Mouse (Mus musculus) G1E (cell line): ENCODE results near the gene Cadps.

Source experiments
- CTCF ChIP-seq: IDR thresholded peaks from 2 replicates; pipeline ENCODE4 v1.5.1; 2012; ENCODE audit warnings: low read depth, low read length, inconsistent platforms, mixed read lengths
- GATA1 ChIP-seq: IDR thresholded peaks from 2 replicates; pipeline ENCODE4 v1.6.1; 2012; ENCODE audit warnings: borderline replicate concordance, low read length, inconsistent platforms, mixed read lengths
- POLR2AphosphoS5 ChIP-seq: IDR thresholded peaks from 2 replicates; pipeline ENCODE4 v1.6.1; 2012; ENCODE audit warnings: low read depth, low read length, inconsistent platforms; ENCODE audit not compliant: insufficient replicate concordance
- TAL1 ChIP-seq: conservative IDR thresholded peaks from 2 replicates; pipeline ENCODE4 v1.6.1; 2012; ENCODE audit warnings: low read depth, low read length, inconsistent platforms, mixed read lengths

GRCm38 (mm10) chr14:12333622-12334021 lies 489.3 kb downstream of the Cadps start:
- TF ChIP-seq CTCF (no peak), GATA1 (no peak), POLR2AphosphoS5 (no peak), TAL1 (no peak)
